Mouse (Mus musculus) G1E (cell line): Measurements from ENCODE around the gene Bclaf1. TPM values are rescaled to one million over a fixed set of nuclear protein-coding genes. Genes with fewer than 3 reads are reported as not detected.

Experiments
- ATAC-seq: 2 replicates; pipeline ENCODE4 v1.8.0; 2016; ENCODE audit warnings: mild to moderate bottlenecking; ENCODE audit not compliant: insufficient number of reproducible peaks, poor library complexity, low FRiP score, severe bottlenecking; ENCODE audit errors: extremely low read depth
- DNase-seq: peaks from one replicate; pipeline ENCODE4 v3.0.0; 2012; ENCODE audit warnings: low spot score
- H3K27me3 ChIP-seq: 2 replicates; pipeline ENCODE4 v1.6.1; 2012; ENCODE audit warnings: mild to moderate bottlenecking, low read length, inconsistent platforms; ENCODE audit not compliant: insufficient read depth
- H3K36me3 ChIP-seq: replicated peaks from 2 replicates; pipeline ENCODE3; 2012; ENCODE audit warnings: mild to moderate bottlenecking, inconsistent platforms
- H3K4me1 ChIP-seq: 2 replicates; pipeline ENCODE4 v1.6.1; 2012; ENCODE audit warnings: low read depth, low read length, inconsistent platforms, mixed read lengths; ENCODE audit not compliant: insufficient read depth
- H3K4me3 ChIP-seq: 2 replicates; pipeline ENCODE4 v1.5.1; 2012; ENCODE audit warnings: low read depth, mild to moderate bottlenecking, inconsistent platforms, low read length, moderate library complexity, mixed read lengths
- H3K9me3 ChIP-seq: replicated peaks from 2 replicates; pipeline ENCODE4 v1.6.1; 2012; ENCODE audit warnings: inconsistent platforms
- CTCF ChIP-seq: IDR thresholded peaks from 2 replicates; pipeline ENCODE4 v1.5.1; 2012; ENCODE audit warnings: low read depth, low read length, inconsistent platforms, mixed read lengths
- GATA1 ChIP-seq: IDR thresholded peaks from 2 replicates; pipeline ENCODE4 v1.6.1; 2012; ENCODE audit warnings: borderline replicate concordance, low read length, inconsistent platforms, mixed read lengths
- GATA2 ChIP-seq: IDR thresholded peaks from 2 replicates; pipeline ENCODE4 v1.6.1; 2012; ENCODE audit warnings: low read depth, low read length, inconsistent platforms, borderline replicate concordance
- POLR2AphosphoS5 ChIP-seq: IDR thresholded peaks from 2 replicates; pipeline ENCODE4 v1.6.1; 2012; ENCODE audit warnings: low read depth, low read length, inconsistent platforms; ENCODE audit not compliant: insufficient replicate concordance
- TAL1 ChIP-seq: conservative IDR thresholded peaks from 2 replicates; pipeline ENCODE4 v1.6.1; 2012; ENCODE audit warnings: low read depth, low read length, inconsistent platforms, mixed read lengths
- polyA plus RNA-seq: library from polyadenylated mRNA; stranded (reverse); fragments of >175 nt; gene quantifications from 2 replicates; pipeline ENCODE4 v1.2.3, GENCODE M21; 2012
- total RNA-seq, 2 experiments: library from RNA; stranded (forward) in 1 of 2; stranded (reverse) in 1 of 2; fragments of 200-1000 nt in 1 of 2; fragments of >200 nt in 1 of 2; fragmentation: Nextera tagmentation in 1 of 2; gene quantifications; 2 replicates each; pipeline ENCODE4 v1.2.3; 2014 to 2017

The Bclaf1 gene
- total and polyA plus RNA-seq, 3 experiments, result 27.8 to 407 (median 248) TPM

- peak; percentile 44 for DNase-seq
- H3K4me3 ChIP-seq, result peak overlapping the region; percentile 29; the same call in 1 of the 2 replicates
Measured at GRCm38 (mm10) chr10:20290467-20290883, 21.8 kb upstream of the Bclaf1 start.

DNA sequence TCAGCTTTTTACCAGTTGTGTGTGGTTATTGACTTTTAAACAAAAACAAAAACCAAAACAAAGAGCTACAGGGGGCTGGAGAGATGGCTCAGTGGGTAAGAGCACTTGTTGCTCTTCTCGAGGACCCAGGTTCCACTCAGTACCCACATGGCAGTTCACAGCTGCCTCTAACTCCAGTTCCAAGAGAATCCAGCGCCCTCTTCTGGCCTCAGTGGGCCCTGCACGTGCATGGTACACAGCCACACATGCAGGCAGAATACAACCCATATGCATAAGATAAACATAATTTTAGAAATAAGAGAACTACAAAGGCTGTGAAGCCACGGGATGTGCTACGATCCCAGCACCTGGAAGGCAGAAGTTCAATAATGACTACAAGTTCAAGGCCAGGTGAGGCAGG, 16.3 kb upstream of the Bclaf1 start:
- Histone ChIP-seq H3K4me1 (peaks cover under 1% of the 10 kb centered on the region; the same call in 1 of the 2 replicates), H3K9me3 (0 out of 2 replicates have a peak, but pooled peaks cover 2% of the 10 kb centered on the region), H3K36me3 (no peaks in the 10 kb centered on the region), H3K4me3 (no peak overlapping the region), H3K27me3 (peaks cover 11% of the 10 kb centered on the region)
- ATAC-seq (no peak), DNase-seq (no peak)
- TF ChIP-seq POLR2AphosphoS5 (no peak), CTCF (no peak), GATA1 (no peak), TAL1 (no peak), GATA2 (no peak)

More at GRCm38 (mm10) chr10:20290467-20290883, 21.8 kb upstream of the Bclaf1 start:
- ATAC-seq, result no peak; the same call in 1 of the 2 replicates
- TF ChIP-seq CTCF (peak; percentile 85), GATA1 (no peak), GATA2 (no peak), TAL1 (no peak), POLR2AphosphoS5 (no peak)
- Histone ChIP-seq H3K4me1 (peaks cover 15% of the 10 kb centered on the region), H3K27me3 (peaks cover 3% of the 10 kb centered on the region; the same call in 1 of the 2 replicates), H3K9me3 (0 out of 2 replicates have a peak, but pooled peaks cover 2% of the 10 kb centered on the region), H3K36me3 (no peaks in the 10 kb centered on the region)

GRCm38 (mm10) chr10:20298152-20298920, 13.9 kb upstream of the Bclaf1 start:
- H3K4me3 ChIP-seq, result no peak overlapping the region

GRCm38 (mm10) chr10:20299114-20299513, 13.2 kb upstream of the Bclaf1 start:
- no peak for ATAC-seq
- Histone ChIP-seq H3K4me3 (no peak overlapping the region), H3K4me1 (no peaks in the 10 kb centered on the region), H3K27me3 (peaks cover 17% of the 10 kb centered on the region), H3K36me3 (no peaks in the 10 kb centered on the region), H3K9me3 (0 out of 2 replicates have a peak, but pooled peaks cover 2% of the 10 kb centered on the region)
- no peak for DNase-seq
- TF ChIP-seq POLR2AphosphoS5 (no peak), TAL1 (no peak)

More at GRCm38 (mm10) chr10:20298152-20298920, 13.9 kb upstream of the Bclaf1 start:
- Histone ChIP-seq H3K9me3 (0 out of 2 replicates have a peak, but pooled peaks cover 2% of the 10 kb centered on the region), H3K27me3 (peaks cover 13% of the 10 kb centered on the region), H3K4me1 (no peaks in the 10 kb centered on the region), H3K36me3 (no peaks in the 10 kb centered on the region)
- no peak for ATAC-seq
- TF ChIP-seq GATA2 (no peak), POLR2AphosphoS5 (no peak)
- no peak for DNase-seq

DNA sequence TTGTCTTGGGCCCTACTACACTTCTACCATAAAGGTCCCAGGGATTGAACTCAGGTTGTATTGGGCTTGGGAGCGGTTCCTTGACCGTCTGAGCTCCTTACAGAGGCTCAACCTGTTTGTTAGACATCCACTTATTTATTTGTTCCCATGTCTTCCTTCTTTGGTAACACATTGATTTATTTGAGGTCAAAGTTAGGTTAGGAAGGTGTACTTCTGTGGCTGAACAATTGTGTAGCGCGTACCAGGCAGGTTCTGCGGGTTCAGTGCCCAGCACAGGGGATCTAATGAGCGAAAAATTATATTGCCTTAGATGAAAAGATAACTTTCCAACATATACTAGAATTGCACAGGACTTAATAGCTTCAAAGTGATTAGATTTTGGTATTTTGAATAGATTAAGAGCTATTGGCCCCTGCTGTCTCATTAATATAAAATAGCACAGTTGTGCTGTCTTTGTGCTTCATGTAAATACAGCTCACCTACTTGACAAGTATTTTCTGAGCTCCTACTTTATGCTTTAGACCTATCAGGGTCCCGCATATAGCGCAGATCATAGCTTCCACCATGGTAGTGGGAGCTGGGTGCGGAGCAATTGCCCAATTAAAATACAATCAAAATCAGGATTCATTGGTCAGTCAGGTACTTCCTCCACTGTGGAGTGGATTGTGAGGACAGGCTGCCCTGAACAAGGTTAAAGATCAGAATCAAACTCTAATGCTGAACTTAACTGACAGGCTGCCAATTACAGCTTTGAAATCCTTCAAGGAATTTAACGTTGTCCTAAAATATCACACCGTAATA, 1.1 kb upstream of the Bclaf1 start:
- H3K4me1 ChIP-seq, result peaks cover 20% of the 10 kb centered on the region
- peaks cover 10% of the 10 kb centered on the region for H3K27me3 ChIP-seq

GRCm38 (mm10) chr10:20312736-20313301, 550 bp downstream of the Bclaf1 start:
- peak overlapping the region; percentile 95 for H3K4me3 ChIP-seq
- TF ChIP-seq GATA2 (no peak), CTCF (no peak), POLR2AphosphoS5 (no peak), TAL1 (no peak), GATA1 (no peak)
- ATAC-seq (no peak), DNase-seq (peak; percentile 83)
- H3K4me1 ChIP-seq, result peaks cover 30% of the 10 kb centered on the region
- no peaks in the 10 kb centered on the region for H3K9me3 ChIP-seq
- H3K36me3 ChIP-seq, result peaks cover 13% of the 10 kb centered on the region
- H3K27me3 ChIP-seq, result no peaks in the 10 kb centered on the region

More for the DNA sequence above, 1.1 kb upstream of the Bclaf1 start:
- DNase-seq (peak; percentile 10), ATAC-seq (no peak)
- Histone ChIP-seq H3K9me3 (no peaks in the 10 kb centered on the region), H3K4me3 (peak overlapping the region; percentile 95), H3K36me3 (peaks cover 7% of the 10 kb centered on the region)
- TF ChIP-seq TAL1, result no peak
- no peak for TF ChIP-seq POLR2AphosphoS5
- no peak for TF ChIP-seq CTCF
- no peak for TF ChIP-seq GATA2
- TF ChIP-seq GATA1, result no peak
